Mouse (Mus musculus): ENCODE measurements at regions not wholly inside any gene's neighbourhood (a gene's known extent, or its start where the extent isn't known, plus 50 kb on each side); places are given as distances from the start of the nearest gene placed in this dataset.

GRCm38 (mm10) chr8:8774496-8775015, 84.2 kb upstream of the Arglu1 start:
- DNase-seq (ENCODE audit: low read depth, low spot score) = no peak

GRCm38 (mm10) chr8:8772424-8772823, 82.1 kb upstream of the Arglu1 start:
- no peak for DNase-seq (ENCODE audit: low read depth, low spot score)

DNA sequence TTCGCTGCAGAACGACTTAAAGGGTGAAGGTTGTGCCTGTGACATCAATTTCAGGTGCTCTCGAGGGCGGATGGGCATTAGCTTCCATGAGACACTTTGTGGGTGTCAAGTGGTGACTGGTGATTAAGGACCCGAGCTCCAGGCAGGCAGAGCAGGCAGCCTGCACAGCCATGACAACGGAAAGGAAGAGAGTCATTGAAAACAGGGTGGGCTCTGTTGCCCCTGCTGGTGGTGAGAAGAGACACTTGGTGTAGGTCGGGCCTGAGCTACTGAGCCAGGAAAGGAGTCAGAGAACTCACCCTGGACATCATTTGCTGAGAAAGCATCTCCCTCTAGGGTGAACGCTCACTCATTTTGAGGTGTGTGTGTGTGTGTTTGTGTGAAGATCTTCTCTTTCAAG, 80.1 kb upstream of the Arglu1 start:
- DNase-seq (ENCODE audit: low read depth, low spot score) = no peak

DNA sequence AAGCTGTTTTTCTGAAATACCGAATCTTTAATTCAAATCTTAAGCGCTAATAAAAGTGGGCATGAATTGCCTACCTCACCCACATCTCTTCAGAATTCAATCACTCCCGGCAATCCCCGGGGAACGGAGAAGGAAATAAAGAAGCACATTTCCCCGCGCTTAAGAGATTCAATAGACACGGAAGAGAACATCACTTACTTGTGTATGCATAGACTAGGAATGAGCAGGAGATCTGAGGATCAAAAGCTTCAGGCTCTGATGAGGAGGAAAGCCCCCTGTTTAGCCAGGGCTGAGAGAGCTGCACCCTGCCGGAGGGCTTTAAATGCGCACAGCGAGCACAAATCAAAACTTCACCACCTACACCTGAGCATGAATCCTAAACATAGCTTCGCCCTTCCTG, 72.0 kb upstream of the Arglu1 start:
- no peak for DNase-seq (ENCODE audit: low read depth, low spot score)

DNA sequence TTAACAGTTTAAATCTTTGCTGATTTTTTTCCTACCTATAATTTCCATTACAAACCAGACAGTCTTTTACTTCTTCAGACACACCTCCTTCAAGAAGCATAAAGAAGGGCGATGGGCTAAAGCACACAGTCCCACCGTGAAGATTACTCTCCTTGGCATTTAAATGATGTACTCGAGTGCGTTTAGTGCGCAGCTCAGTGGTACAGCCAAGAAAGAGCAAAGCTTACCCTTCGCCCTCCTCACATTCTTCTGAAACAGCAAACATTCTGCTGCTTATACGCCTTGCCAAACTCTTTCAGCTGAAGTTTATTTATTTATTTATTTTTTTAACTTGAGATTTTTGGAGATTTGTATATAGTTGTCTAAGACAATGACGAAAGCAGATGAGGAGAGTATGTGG, 68.0 kb upstream of the Arglu1 start:
- no peak for DNase-seq (ENCODE audit: low read depth, low spot score)

GRCm38 (mm10) chr8:8751208-8751607, 60.9 kb upstream of the Arglu1 start:
- no peak for DNase-seq (ENCODE audit: low read depth, low spot score)

GRCm38 (mm10) chr8:8746691-8747090, 56.4 kb upstream of the Arglu1 start:
- no peak for DNase-seq (ENCODE audit: low read depth, low spot score)

- DNase-seq (ENCODE audit: low read depth, low spot score) = no peak
These were observed 55.4 kb upstream of the Arglu1 start for GRCm38 (mm10) chr8:8745615-8746285.
